Mouse (Mus musculus): ENCODE results near the gene Thap11. TPM values are rescaled to one million over a fixed set of nuclear protein-coding genes. Genes with fewer than 3 reads are reported as not detected.

Thap11 gene
- polyA plus RNA-seq, 1 experiment, result 75.3 TPM

GRCm38 (mm10) chr8:105892432-105892831 lies 37.5 kb downstream of the Thap11 start:
- Histone ChIP-seq H3K27ac (ENCODE audit: control insufficient read depth, insufficient read depth, low read length) (no peak overlapping the region), H3K36me3 (ENCODE audit: control insufficient read depth, insufficient read depth, low read length) (peaks cover 36% of the 10 kb centered on the region), H3K4me3 (ENCODE audit: control insufficient read depth, insufficient read depth, low read length) (no peak overlapping the region), H3K27me3 (ENCODE audit: control insufficient read depth, insufficient read depth, low read length) (no peaks in the 10 kb centered on the region), H3K4me1 (replicated peaks; ENCODE audit: control insufficient read depth, insufficient read depth, low read length) (no peaks in the 10 kb centered on the region)
- WGBS, result 93% methylated on average over 6 of the region's 6 CpGs
- no peak for TF ChIP-seq CTCF (IDR thresholded peaks at IDR 0.05; ENCODE audit: borderline replicate concordance, control insufficient read depth, extremely low read depth, insufficient read depth, low read length, poor library complexity)
- TF ChIP-seq POLR2A (IDR thresholded peaks at IDR 0.05; ENCODE audit: control insufficient read depth, extremely low read depth, insufficient read depth, low read length, poor library complexity), result no peak
- DNase-seq, result peak; percentile 39

- no peak within 1 kb of the TSS for H3K27ac ChIP-seq (ENCODE audit: control insufficient read depth, insufficient read depth, low read length)
- peak; percentile 13 for DNase-seq
- peaks cover 27% of the 10 kb centered on the region for H3K36me3 ChIP-seq (ENCODE audit: control insufficient read depth, insufficient read depth, low read length)
- no peaks in the 10 kb centered on the region for H3K4me1 ChIP-seq (replicated peaks; ENCODE audit: control insufficient read depth, insufficient read depth, low read length)
- TF ChIP-seq POLR2A (IDR thresholded peaks at IDR 0.05; ENCODE audit: control insufficient read depth, extremely low read depth, insufficient read depth, low read length, poor library complexity) (no peak), CTCF (IDR thresholded peaks at IDR 0.05; ENCODE audit: borderline replicate concordance, control insufficient read depth, extremely low read depth, insufficient read depth, low read length, poor library complexity) (no peak)
- H3K4me3 ChIP-seq (ENCODE audit: control insufficient read depth, insufficient read depth, low read length), result no peak within 1 kb of the TSS
- H3K27me3 ChIP-seq (ENCODE audit: control insufficient read depth, insufficient read depth, low read length), result no peaks in the 10 kb centered on the region
- WGBS, result 89% methylated on average over 11 of the region's 11 CpGs
These were observed 38.4 kb downstream of the Thap11 start, which contains the start of gene Nrn1l for GRCm38 (mm10) chr8:105893339-105893738. Gene Nrn1l (plus strand): TSS chr8:105893567.

DNA sequence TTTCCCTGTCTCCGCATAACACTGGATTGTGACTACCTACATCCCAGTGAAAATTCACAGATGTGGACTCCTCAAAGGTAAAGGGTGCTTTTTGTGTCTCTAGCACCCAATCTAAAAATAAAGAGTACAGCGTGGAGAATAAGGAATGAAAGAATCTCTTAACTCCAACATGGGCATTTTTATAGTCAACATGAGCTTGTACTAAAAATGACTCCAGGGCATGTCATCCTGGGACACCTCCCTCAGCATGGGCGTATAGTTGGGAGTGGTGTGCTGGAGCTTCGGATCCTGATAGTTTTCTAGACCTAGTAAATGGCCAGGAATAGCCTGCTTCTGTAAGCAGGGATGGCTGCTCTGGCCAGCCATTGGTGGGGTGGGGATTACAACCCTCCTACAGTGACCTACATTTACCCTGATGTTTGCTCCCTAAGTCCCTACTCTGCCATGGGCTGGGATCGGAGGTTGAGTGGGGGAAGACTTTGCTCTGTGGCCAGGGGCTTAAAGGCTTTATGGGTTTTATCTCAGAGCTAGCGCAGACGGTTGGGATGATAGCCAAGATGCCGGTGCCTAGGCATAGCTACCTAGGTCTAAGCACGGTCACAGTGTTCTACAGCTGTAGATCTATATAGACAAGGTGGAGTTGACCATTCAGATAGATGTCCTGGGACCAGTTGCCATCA lies 43.0 kb downstream of the Thap11 start:
- DNase-seq, result no peak
- Histone ChIP-seq H3K4me3 (ENCODE audit: control insufficient read depth, insufficient read depth, low read length) (no peak overlapping the region), H3K27me3 (ENCODE audit: control insufficient read depth, insufficient read depth, low read length) (no peaks in the 10 kb centered on the region), H3K4me1 (replicated peaks; ENCODE audit: control insufficient read depth, insufficient read depth, low read length) (0 out of 2 replicates have a peak, but pooled peaks cover 2% of the 10 kb centered on the region), H3K27ac (ENCODE audit: control insufficient read depth, insufficient read depth, low read length) (no peak overlapping the region), H3K36me3 (ENCODE audit: control insufficient read depth, insufficient read depth, low read length) (no peaks in the 10 kb centered on the region)
- TF ChIP-seq CTCF (IDR thresholded peaks at IDR 0.05; ENCODE audit: borderline replicate concordance, control insufficient read depth, extremely low read depth, insufficient read depth, low read length, poor library complexity), result no peak
- no peak for TF ChIP-seq POLR2A (IDR thresholded peaks at IDR 0.05; ENCODE audit: control insufficient read depth, extremely low read depth, insufficient read depth, low read length, poor library complexity)
- 94% methylated on average over 9 of the region's 9 CpGs for WGBS

- 0 out of 2 replicates have a peak, but pooled peaks cover 2% of the 10 kb centered on the region for H3K4me1 ChIP-seq (replicated peaks; ENCODE audit: control insufficient read depth, insufficient read depth, low read length)
- no peaks in the 10 kb centered on the region for H3K36me3 ChIP-seq (ENCODE audit: control insufficient read depth, insufficient read depth, low read length)
- under 1% methylated on average over 68 of the region's 68 CpGs for WGBS
- H3K4me3 ChIP-seq (ENCODE audit: control insufficient read depth, insufficient read depth, low read length), result peak within 1 kb of the TSS; percentile 91
- TF ChIP-seq POLR2A (IDR thresholded peaks at IDR 0.05; ENCODE audit: control insufficient read depth, extremely low read depth, insufficient read depth, low read length, poor library complexity), result peak; percentile 88
- TF ChIP-seq CTCF (IDR thresholded peaks at IDR 0.05; ENCODE audit: borderline replicate concordance, control insufficient read depth, extremely low read depth, insufficient read depth, low read length, poor library complexity), result peak; percentile 55; the same call in 1 of the 2 replicates
- peak; percentile 92 for DNase-seq
- no peaks in the 10 kb centered on the region for H3K27me3 ChIP-seq (ENCODE audit: control insufficient read depth, insufficient read depth, low read length)
- peak within 1 kb of the TSS; percentile 39 for H3K27ac ChIP-seq (ENCODE audit: control insufficient read depth, insufficient read depth, low read length)
These were observed 45.4 kb downstream of the Thap11 start, which contains the start of gene Pskh1 for GRCm38 (mm10) chr8:105900180-105900940. Gene Pskh1 (plus strand): TSS chr8:105900441.

GRCm38 (mm10) chr8:105900941-105901616 lies 46.1 kb downstream of the Thap11 start:
- H3K27ac ChIP-seq (ENCODE audit: control insufficient read depth, insufficient read depth, low read length), result peak overlapping the region; percentile 39
- no peaks in the 10 kb centered on the region for H3K27me3 ChIP-seq (ENCODE audit: control insufficient read depth, insufficient read depth, low read length)
- TF ChIP-seq CTCF (IDR thresholded peaks at IDR 0.05; ENCODE audit: borderline replicate concordance, control insufficient read depth, extremely low read depth, insufficient read depth, low read length, poor library complexity) (no peak), POLR2A (IDR thresholded peaks at IDR 0.05; ENCODE audit: control insufficient read depth, extremely low read depth, insufficient read depth, low read length, poor library complexity) (no peak)
- H3K4me3 ChIP-seq (ENCODE audit: control insufficient read depth, insufficient read depth, low read length), result peak overlapping the region; percentile 91
- 24% methylated on average over 16 of the region's 16 CpGs for WGBS
- H3K36me3 ChIP-seq (ENCODE audit: control insufficient read depth, insufficient read depth, low read length), result no peaks in the 10 kb centered on the region
- 0 out of 2 replicates have a peak, but pooled peaks cover 2% of the 10 kb centered on the region for H3K4me1 ChIP-seq (replicated peaks; ENCODE audit: control insufficient read depth, insufficient read depth, low read length)
- no peak for DNase-seq

Other genes with a start within 250 kb of the Thap11 start
- gene Ripor1, start 249.9 kb upstream of the Thap11 start, polyA plus RNA-seq (2012; rRNA removed), result 125 and 128 TPM in 2 replicates
- 67.0 and 89.4 TPM in 2 replicates for gene Ctcf, start 218.6 kb upstream of the Thap11 start, polyA plus RNA-seq (2012; rRNA removed)
- gene Agrp, start 217.7 kb upstream of the Thap11 start, polyA plus RNA-seq (2012; rRNA removed), result 0.52 and 1.00 TPM in 2 replicates
- 408 and 419 TPM in 2 replicates for gene Carmil2, start 168.9 kb upstream of the Thap11 start, polyA plus RNA-seq (2012; rRNA removed)
- gene Acd, start 154.0 kb upstream of the Thap11 start, polyA plus RNA-seq (2012; rRNA removed), result 118 and 122 TPM in 2 replicates
- gene Pard6a, start 154.0 kb upstream of the Thap11 start, polyA plus RNA-seq (2012; rRNA removed), result 29.7 and 30.7 TPM in 2 replicates
- gene 4933405L10Rik, start 147.5 kb upstream of the Thap11 start, polyA plus RNA-seq (2012; rRNA removed), result not detected in 2 replicates
- 46.7 and 53.9 TPM in 2 replicates for gene Enkd1, start 146.9 kb upstream of the Thap11 start, polyA plus RNA-seq (2012; rRNA removed)
- 7.3 and 8.5 TPM in 2 replicates for gene Gfod2, start 96.5 kb upstream of the Thap11 start, polyA plus RNA-seq (2012; rRNA removed)
- 47.1 and 53.0 TPM in 2 replicates for gene Ranbp10, start 27.8 kb upstream of the Thap11 start, polyA plus RNA-seq (2012; rRNA removed)
- gene Tsnaxip1, start 27.4 kb upstream of the Thap11 start, polyA plus RNA-seq (2012; rRNA removed), result 0.05 TPM in 2 replicates
- 53.2 TPM in 2 replicates for gene Cenpt, start 1.9 kb upstream of the Thap11 start, polyA plus RNA-seq (2012; rRNA removed)
- gene Nutf2, start 5.4 kb downstream of the Thap11 start, polyA plus RNA-seq (2012; rRNA removed), result 52.4 and 54.4 TPM in 2 replicates
- 193 and 207 TPM in 2 replicates for gene Edc4, start 25.7 kb downstream of the Thap11 start, polyA plus RNA-seq (2012; rRNA removed)
- gene Nrn1l, start 38.4 kb downstream of the Thap11 start, polyA plus RNA-seq (2012; rRNA removed), result 5.0 and 5.3 TPM in 2 replicates
- 51.2 and 56.5 TPM in 2 replicates for gene Pskh1, start 45.3 kb downstream of the Thap11 start, polyA plus RNA-seq (2012; rRNA removed)
- gene Ctrl, start 78.7 kb downstream of the Thap11 start, polyA plus RNA-seq (2012; rRNA removed), result 6.9 and 8.4 TPM in 2 replicates
- 375 and 484 TPM in 2 replicates for gene Psmb10, start 83.3 kb downstream of the Thap11 start, polyA plus RNA-seq (2012; rRNA removed)
- 5.3 and 6.0 TPM in 2 replicates for gene Lcat, start 88.2 kb downstream of the Thap11 start, polyA plus RNA-seq (2012; rRNA removed)
- 69.3 TPM in 2 replicates for gene Slc12a4, start 111.0 kb downstream of the Thap11 start, polyA plus RNA-seq (2012; rRNA removed)
- gene Dpep3, start 124.3 kb downstream of the Thap11 start, polyA plus RNA-seq (2012; rRNA removed), result 0.09 TPM in 1 of 2 replicates, not detected in the other
- 19.8 and 22.3 TPM in 2 replicates for gene Dus2, start 136.2 kb downstream of the Thap11 start, polyA plus RNA-seq (2012; rRNA removed)
- not detected in 2 replicates for gene Dpep2nb, start 150.8 kb downstream of the Thap11 start, polyA plus RNA-seq (2012; rRNA removed)
- 16.7 and 20.3 TPM in 2 replicates for gene Ddx28, start 156.8 kb downstream of the Thap11 start, polyA plus RNA-seq (2012; rRNA removed)
- 161 and 186 TPM in 2 replicates for gene Nfatc3, start 203.7 kb downstream of the Thap11 start, polyA plus RNA-seq (2012; rRNA removed)